Mouse (Mus musculus) left cerebral cortex, postnatal 36 days (tissue): Measurements from ENCODE around the gene Slc27a4. TPM values are rescaled to one million over a fixed set of nuclear protein-coding genes. Genes with fewer than 3 reads are reported as not detected.
A peak's percentile ranks its signal among the peaks of the same experiment; 100 is the strongest.

Source experiments
- DNase-seq, 2 experiments: peaks; one replicate each; pipeline ENCODE4 v3.0.0; 2021 to 2022; ENCODE audit warnings: low spot score in 2 of 2, mixed read lengths in 1 of 2
- intact Hi-C: fragments of 180-260 bp; cut with DNase I; formaldehyde crosslinking; loops from one replicate; pipeline ENCODE4 v1.15.1; 2025
- total RNA-seq, 2 experiments: library from RNA; stranded (reverse); gene quantifications; 2 replicates each; pipeline ENCODE4 v1.2.3; 2021

Slc27a4 gene
- total RNA-seq, 2 experiments from 2014 or later: 75.9 to 81.6 TPM

DNA sequence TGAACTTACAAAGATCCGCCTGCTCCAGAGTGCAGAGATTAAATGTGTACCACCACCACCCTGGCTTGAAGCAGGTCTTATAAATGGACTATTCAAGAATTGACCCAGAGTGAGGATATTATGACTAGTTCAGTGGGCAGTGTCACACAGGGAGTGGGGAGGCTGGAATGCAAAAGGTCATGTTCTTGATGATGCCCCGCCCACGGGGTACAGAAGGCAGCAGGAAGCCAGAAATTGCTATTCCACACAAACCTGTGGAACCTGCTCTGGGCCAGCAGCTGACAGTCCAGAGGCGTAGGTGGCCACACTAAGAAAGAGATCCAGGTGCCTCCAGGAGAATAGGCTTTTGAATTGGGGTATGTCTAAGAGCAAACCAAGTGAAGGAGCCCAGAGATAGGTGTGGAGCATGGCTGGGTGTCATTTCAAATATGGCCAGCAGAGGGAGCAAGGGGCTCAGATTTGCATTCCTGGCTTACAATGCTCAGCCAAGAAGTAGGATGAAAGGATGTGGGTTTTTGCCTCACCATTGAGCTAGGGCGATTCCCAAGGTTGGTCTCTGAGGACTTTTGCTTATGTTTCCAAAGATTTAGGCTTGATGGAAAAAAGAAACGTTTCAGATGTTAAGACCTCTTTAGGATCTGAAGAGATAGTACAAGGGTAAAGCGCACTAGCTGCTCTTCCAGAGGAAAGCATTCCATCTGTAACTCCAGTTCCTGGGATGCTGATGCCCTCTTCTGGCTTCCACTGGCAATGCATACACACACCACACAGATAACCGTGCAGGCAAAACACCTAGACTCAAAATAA, 15.2 kb downstream of the Slc27a4 start:
- intact Hi-C loops: loop anchor here (5.0 kb wide), 1 partner anchor 40 kb away; no protein-coding TSS in a partner anchor
- DNase-seq: peak; percentile 84 to 90

DNA sequence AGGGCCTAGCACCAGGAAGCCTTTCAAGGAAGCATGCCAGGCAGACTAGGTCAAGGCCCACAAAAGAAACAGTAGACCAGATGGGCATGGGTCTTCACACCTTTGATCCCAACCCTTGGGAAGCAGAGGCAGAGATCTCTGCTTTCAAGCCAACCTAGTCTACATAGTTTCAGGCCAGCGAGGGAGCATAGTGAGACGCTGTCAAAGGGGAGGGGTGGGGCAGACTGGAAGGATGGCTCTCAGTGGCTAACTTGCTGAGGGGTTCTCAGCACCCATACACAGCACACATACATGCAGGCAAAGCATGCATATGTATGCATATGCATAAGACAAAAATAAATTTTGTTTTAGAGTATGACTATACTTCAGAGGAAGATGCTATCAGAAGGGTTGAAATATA, 16.9 kb downstream of the Slc27a4 start:
- DNase-seq: no peak
- intact Hi-C loops: loop anchor here (5.0 kb wide), 1 partner anchor 38 kb away; no protein-coding TSS in a partner anchor

DNA sequence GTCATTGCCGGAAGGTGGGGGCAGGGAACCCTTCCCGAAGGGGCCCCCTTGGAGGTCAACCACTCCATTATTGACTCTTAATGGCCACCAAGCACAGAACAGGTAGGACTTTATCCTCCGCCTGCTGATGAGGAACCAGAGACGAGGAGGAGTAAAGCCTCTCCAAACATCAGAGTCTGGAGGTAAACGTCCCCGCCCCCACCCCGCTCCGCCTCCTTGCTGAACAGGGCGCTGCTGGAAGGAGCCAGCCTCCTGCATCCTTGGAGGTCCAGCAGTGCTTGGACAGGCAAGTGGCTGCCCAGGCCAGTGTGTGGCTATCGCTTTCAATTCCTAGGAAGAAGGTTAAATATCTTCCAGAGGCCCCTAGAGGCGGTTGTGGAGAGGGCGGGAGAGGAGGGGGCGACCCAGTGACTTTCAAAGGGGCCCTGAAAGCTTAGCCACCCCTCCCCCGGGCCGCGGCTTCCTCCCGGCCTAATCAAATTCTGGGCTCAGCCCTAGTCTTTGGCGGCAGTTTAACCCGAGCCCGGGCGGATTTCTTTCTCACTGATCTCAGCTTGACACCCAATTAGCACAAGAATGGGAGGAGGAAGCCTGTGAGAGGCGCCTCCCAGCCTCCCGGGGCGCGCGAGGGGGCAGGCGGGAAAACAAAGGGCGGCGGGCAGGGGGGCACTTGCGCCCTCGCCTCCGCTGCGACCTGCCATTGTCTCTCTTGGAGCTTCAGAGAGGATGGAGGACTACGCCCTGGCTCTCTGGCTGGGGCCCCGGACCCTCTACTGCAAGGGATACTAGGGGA, 17.8 kb downstream of the Slc27a4 start, which contains the start of gene Urm1:
TSS of gene Urm1 (plus strand) at position 51 of the 793 bp plus-strand sequence.
- peak; percentile 55 for DNase-seq
- intact Hi-C loops: no loop called here

DNA sequence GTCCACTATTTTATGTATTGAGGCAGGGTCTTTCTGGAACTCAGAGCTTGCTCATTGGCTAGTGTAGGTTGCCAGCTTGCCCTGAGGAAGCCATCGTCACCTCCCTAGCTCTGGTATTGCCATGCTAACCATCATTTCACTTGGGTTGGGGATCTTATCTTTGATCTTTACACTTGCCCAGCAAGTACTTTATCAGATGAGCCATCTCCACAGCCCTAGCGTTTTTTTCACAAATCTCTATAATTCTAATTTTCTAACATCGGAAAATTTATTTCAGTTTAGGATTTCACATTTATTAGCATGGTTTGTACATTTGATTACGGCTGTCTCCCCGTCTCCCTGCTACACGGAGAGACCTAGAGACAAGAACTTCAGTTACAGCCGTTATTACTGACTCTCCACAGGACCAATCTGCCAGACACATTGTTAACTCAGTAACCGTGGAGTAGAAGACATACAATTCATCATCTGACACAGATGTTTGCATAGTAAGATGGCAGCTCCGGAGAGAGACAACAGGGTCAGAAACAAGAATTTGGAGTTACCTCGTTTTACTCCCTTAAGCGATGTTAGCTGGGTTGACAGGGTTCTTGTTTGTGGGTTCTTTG, 24.0 kb downstream of the Slc27a4 start:
- intact Hi-C loops: loop anchor here (5.0 kb wide), 1 partner anchor 141 kb away; the partner anchor contains the start of gene Sptan1
- DNase-seq: no peak

DNA sequence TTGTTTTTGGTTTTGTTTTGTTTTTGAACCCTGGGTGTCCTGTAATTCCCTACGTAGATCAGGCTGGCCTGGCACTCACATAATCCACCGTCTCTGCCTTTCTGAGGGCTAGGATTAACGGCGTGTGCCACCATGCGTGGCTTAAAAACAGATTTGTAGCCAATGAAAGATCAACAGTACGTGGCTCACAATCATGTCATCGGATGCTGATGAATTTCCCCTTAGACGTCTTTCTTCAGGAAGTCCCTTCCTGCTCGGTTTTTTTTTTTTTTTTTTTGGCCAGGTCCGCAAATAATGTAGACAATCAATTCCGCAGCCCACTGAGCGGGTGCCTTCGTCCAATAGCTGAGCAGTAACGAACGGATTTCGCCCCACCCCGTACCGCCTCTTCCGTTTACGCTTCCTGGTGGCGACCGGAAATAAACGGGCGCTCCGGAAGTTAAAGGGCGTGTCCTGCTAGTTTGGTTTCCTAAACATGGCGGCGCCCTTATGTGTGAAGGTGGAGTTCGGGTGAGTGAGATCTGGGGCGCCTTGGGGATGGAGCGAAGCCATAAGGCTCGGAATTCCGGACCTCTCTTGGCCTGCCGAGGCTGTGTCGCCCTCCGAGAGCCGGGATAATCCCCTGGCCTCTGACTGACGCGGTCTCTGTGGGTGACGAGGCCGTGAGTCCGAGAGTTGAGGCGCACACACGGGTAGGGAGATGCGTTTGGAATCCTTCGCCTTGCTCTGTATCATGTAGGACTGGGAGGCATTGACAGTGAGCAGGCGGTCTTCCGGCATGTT, 24.7 kb downstream of the Slc27a4 start:
- intact Hi-C loops: loop anchor here (5.0 kb wide), 1 partner anchor 140 kb away; the partner anchor contains the start of gene Sptan1
- DNase-seq: peak; percentile 93 to 94

DNA sequence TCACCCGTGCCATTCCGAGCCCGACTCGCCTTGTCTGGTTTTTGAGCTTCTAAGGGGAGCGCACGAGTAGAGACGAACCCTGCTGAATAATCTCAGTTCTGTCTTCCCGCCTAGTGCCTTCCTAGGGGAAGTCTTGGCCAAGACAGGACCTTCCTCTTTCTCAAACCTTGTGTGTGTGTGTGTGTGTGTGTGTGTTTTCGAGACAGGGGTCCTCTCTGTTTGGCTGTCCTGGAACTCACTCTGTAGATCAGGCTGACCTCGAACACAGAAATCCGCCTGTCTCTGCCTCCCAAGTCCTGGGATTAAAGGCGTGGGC, 25.2 kb downstream of the Slc27a4 start:
- no peak for DNase-seq
- intact Hi-C loops: loop anchor here (5.0 kb wide), 1 partner anchor 140 kb away; the partner anchor contains the start of gene Sptan1

DNA sequence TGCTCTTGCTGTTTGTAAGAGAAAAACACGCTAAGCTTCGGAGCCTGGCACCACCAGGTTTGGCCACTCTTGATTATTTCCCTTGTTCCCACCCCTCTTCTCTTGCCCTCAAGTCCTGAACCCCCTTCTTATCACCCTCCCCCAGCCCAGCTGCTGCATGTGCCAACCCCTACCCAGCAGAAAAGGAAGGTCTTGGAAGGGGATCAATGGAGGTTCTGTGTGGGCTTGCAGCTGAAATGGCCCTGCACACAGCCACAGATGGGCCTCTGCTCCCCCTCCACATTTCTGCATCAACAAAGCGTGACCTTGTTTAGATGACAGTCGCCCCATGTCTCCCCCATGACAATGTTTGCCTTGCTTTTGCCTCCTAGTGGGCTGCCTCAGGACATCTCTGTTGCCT, 28.7 kb downstream of the Slc27a4 start:
- no peak for DNase-seq
- intact Hi-C loops: no loop called here

DNA sequence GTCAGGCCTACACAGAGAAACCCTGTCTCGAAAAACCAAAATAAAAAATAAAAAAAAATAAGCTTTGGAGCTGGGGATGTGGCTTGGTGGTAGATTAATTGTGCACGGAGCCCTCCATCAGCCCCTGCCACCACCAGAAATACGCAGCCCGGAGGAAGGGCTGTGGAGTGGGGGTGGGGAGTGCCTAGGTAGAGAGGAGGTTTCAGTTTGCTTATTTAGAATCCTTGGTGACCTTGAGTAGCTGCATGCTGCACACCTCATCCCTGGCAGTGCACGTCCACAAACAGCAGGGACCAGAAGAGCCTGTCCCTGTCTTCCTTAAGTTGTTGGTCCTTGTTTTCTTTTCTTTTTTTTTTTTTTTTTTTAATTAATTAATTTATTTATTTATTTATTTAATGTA, 31.4 kb downstream of the Slc27a4 start:
- no peak for DNase-seq
- intact Hi-C loops: no loop called here

DNA sequence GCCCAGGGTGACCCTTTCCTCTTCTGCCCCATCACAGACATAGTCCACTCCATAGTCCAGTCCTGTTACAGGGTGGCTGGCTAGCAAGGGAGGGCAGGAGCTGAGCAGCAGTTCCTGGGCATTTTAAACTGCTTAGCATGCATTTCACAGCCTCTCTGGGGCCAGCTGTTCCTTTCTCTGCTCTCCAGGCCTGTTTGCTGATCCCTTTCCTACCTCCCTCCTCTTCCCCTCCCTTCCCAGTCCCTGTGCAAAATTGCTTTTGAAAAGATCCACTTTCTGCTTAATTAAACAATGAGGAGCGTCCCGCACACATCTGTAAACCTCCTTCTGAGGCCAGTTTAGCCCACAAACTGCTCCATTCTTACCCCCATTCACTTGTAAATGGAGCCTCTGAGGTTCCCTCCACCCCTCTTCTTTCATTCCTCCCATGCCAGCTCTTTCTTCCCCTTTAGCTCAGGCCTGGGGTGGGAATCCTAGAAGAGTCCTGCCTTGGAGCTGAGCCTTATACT, 33.0 kb downstream of the Slc27a4 start:
- intact Hi-C loops: no loop called here
- DNase-seq: no peak

DNA sequence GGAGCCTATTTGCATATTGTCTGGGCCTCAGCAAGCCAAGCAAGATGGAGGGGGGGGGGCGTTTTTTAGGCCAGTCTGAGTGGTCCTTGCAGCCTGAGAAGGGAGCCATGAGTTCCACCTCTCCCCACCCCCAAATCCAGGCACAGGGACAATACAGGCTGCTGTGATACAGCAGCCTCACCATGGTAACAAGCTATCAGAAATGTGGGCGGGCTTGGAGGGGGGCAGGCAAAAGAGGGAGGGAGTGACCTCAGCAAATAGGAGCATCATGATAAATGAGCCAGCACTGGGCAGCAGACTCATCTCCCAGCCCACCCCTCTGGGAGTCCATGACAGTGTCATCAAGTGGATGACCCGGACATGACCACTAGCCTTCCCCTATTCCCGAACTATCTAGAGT, 37.0 kb downstream of the Slc27a4 start:
- intact Hi-C loops: no loop called here
- DNase-seq: no peak

DNA sequence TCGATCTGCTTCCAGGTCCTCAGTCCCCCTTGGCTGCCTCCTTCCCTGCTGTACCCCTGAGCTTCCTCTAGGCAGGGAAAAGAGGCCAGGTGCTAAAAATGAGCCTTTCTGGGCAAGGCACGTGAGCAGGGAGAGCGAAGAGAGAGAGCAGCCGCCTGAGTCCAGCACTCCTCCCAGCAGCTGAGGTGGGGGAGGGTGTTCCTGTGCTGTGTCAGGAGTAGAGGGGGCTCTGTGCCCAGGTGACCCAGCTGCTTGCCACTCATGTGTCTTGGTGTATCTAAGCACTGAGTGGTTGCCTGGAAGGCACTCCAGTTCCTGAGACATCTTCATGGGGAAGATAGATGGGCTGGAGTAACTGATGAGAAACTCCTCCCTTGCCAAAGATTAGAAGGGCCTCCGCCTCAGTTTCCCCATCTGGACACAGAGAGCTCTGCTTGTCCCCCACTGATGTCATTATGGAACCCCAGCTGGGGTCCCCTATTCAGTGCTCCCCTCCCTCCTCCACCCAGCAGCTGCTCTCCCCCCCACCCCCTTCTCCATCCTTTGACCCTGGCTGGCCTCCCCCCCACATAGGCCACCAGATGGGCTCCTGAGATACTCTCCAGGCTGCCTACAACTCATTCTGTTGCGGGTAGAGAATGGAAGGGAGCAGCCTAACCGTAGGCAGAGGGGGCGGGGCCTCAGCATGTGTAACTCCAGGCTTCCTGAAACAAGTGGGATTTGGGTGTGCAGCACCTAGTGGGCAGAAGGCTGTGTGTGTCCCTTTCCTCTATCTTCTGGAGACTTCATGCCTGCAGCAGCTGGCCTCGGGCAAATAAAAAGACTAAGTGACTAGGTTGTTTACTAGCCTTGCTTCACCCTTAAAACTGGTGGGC, 41.0 kb downstream of the Slc27a4 start:
- peak in 1 of 2 experiments; percentile 33 for DNase-seq
- intact Hi-C loops: no loop called here

DNA sequence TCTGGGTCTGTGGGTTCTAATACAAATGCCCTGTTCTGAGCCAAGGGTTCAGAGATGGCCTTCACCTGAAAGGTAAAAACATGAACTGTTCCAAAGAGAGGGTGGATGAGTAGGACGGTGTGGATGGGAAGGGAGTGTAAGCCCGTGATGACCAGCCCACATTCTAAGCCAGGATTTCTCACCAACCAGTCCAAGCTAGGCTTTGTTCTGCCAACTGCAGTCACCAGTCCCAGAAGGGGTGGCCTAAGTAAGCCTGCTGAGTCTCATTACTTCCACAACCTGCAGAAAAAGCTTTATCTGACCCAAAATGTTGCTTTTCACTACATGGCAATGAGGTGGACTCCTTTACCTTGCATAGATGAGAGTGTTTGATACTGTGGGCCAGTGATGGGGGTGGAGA, 41.7 kb downstream of the Slc27a4 start:
- intact Hi-C loops: no loop called here
- no peak for DNase-seq

DNA sequence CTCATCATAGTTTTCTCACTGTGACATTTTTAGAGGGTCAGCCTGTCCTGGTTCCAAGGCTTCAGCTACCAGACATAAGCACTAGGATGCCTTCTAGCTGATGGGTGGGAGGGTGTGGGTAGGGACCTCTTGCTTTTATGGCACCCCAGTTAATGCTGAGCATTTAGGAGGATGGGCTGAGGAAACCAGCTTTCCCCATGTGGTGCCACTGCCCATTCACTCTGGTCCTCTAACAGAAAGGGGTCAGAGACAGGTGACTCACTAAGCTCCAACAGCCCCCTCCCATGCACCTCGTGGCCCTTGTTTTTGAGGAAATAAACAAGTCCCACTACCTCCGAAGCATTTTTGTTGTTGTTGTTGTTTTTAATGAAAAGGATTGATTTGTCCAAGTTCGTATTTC, 42.2 kb downstream of the Slc27a4 start:
- intact Hi-C loops: no loop called here
- no peak for DNase-seq

DNA sequence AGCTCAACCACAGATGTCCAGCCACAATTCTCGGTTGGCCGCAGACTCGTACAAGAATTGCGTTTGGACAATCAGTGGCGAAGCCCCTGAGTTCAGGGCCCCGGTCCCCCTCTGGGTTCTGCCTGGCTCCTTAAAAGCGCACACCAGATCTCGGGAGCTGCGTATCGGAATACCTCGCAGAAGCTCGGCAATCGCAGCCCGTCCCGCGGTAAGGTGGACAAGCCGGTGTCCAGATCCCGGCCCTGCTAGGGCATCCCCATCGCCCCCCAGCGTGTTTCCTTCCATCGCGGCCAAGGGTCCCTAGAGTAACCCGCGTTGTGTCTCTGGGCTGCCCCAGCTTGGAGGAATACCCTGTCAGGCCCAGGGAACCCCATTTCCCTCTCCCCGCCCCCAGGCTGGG, 43.2 kb downstream of the Slc27a4 start:
- intact Hi-C loops: no loop called here
- no peak for DNase-seq

DNA sequence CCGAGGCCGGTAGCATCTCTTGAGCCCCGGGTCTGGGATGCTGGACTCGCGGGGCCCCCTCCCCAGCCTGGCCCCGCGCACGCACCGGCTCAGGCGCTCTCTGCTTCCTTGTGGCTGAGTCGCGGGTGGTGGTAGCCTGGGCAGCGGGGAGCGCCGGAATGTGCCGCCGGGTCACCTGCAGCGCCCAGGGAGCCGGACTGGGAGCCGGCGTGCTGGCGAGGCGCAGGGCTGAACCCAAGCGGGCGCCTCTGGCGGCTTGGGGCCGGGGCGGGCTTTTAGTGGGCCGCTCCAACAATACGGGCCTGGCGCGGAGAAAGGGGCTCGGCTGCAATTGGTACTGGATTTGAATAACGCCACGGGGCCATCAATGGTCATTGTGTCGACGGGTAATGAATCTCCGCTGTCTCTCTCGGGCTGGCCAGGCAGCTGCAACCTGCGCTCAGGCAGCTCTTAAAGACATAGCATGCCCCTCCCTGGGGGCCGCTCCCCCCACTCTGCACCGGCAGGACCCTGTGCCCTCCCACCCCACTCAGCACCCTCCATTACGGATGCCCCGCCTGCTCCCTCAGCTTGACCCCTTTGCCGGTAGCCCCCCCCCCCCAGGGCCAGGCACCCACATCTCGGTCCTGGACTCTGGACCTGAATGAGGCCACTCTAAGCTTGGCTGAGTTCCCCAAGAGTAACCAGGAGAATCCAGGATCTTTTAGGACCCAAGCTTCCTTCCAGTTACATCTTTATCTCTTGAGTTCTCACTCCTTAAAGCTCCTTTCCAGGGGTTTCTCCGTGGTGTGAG, 43.8 kb downstream of the Slc27a4 start:
- intact Hi-C loops: no loop called here
- DNase-seq: no peak

DNA sequence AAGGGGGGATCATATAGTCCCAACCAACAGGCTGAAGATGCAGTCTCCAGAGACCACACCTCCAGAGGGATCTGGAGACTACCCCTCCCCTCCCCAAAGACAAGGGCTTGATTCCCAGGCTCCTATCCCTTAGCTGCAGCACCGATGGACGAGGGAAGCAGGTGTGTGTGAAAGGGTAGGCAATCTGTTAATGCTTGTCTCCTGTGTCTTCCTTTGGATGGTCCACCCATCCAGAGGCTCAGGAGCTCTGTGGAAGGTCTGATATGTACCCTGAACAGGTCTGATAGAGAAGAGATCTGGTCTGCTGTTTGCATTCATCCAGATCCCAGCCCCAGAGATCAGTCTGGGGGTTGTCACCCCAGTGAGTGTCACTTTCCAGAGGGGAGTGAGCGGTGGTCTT, 44.5 kb downstream of the Slc27a4 start:
- DNase-seq: no peak
- intact Hi-C loops: no loop called here

DNA sequence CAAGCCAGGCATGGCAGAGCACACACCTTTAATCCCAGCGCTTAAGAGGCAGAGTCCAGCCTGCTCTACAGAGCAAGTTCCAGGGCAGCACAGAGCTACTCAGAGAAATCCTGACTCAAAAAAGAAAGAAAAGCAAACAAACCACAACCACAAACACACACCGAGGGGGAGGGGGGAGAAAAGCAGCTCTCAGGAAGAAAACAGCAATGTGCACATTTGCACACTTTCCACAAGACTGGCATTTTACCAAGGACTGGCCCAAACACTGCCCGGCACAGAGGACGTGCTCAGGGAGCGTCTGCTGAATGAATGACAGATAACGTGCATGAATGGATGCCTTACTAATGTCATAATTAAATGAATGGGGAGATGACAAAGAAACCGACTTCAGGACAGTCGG, 46.6 kb downstream of the Slc27a4 start:
- intact Hi-C loops: no loop called here
- DNase-seq: no peak
